Mouse (Mus musculus): ENCODE measurements around the gene Ntsr2.

Gene Ntsr2

GRCm38 (mm10) chr12:16653332-16654093 is at the start of gene Ntsr2:
Gene Ntsr2, plus strand, starts transcription at chr12:16653382.
- in situ Hi-C loops (cut with MboI, MseI), result no loop called here

GRCm38 (mm10) chr12:16605624-16606023 is 47.6 kb upstream of the Ntsr2 start:
- in situ Hi-C loops (cut with MboI, MseI), result no loop called here

- in situ Hi-C loops (cut with MboI, MseI), result no loop called here
Measured at GRCm38 (mm10) chr12:16610936-16611335, 42.2 kb upstream of the Ntsr2 start, which contains the start of gene Lpin1. Gene Lpin1, minus strand, starts transcription at chr12:16610966.

GRCm38 (mm10) chr12:16614556-16614955 is 38.6 kb upstream of the Ntsr2 start:
- in situ Hi-C loops (cut with MboI, MseI), result no loop called here

GRCm38 (mm10) chr12:16615738-16616137 is 37.4 kb upstream of the Ntsr2 start:
- in situ Hi-C loops (cut with MboI, MseI), result no loop called here

- in situ Hi-C loops (cut with MboI, MseI), result no loop called here
Measured at GRCm38 (mm10) chr12:16618512-16619274, 34.5 kb upstream of the Ntsr2 start.

- in situ Hi-C loops (cut with MboI, MseI), result no loop called here
Measured at GRCm38 (mm10) chr12:16619453-16619852, 33.7 kb upstream of the Ntsr2 start.

GRCm38 (mm10) chr12:16620230-16620629 is 33.0 kb upstream of the Ntsr2 start:
- in situ Hi-C loops (cut with MboI, MseI), result no loop called here

GRCm38 (mm10) chr12:16630152-16630865 is 22.9 kb upstream of the Ntsr2 start:
- in situ Hi-C loops (cut with MboI, MseI), result loop anchor here (5.0 to 10.0 kb wide), 2 partner anchors 63 to 1096 kb away; no protein-coding TSS in a partner anchor

GRCm38 (mm10) chr12:16630866-16631185 is 22.4 kb upstream of the Ntsr2 start:
- in situ Hi-C loops (cut with MboI, MseI), result loop anchor here (5.0 to 10.0 kb wide), 2 partner anchors 64 to 1096 kb away; no protein-coding TSS in a partner anchor

GRCm38 (mm10) chr12:16631423-16631822 is 21.8 kb upstream of the Ntsr2 start:
- in situ Hi-C loops (cut with MboI, MseI), result loop anchor here (5.0 to 10.0 kb wide), 2 partner anchors 64 to 1097 kb away; no protein-coding TSS in a partner anchor

- in situ Hi-C loops (cut with MboI, MseI), result loop anchor here (5.0 to 10.0 kb wide), 2 partner anchors 66 to 1098 kb away; no protein-coding TSS in a partner anchor
Measured at GRCm38 (mm10) chr12:16633235-16633634, 19.9 kb upstream of the Ntsr2 start.

GRCm38 (mm10) chr12:16634075-16634813 is 18.9 kb upstream of the Ntsr2 start:
- in situ Hi-C loops (cut with MboI, MseI), result loop anchor here (5.0 to 10.0 kb wide), 2 partner anchors 67 to 1099 kb away; no protein-coding TSS in a partner anchor

GRCm38 (mm10) chr12:16635816-16636215 is 17.4 kb upstream of the Ntsr2 start:
- in situ Hi-C loops (cut with MboI, MseI), result loop anchor here in 1 of 2 experiments (5.0 to 10.0 kb wide), 2 partner anchors 69 to 1101 kb away; no protein-coding TSS in a partner anchor

- in situ Hi-C loops (cut with MboI, MseI), result loop anchor here in 1 of 2 experiments (5.0 to 10.0 kb wide), 2 partner anchors 72 to 1104 kb away; no protein-coding TSS in a partner anchor
Measured at GRCm38 (mm10) chr12:16639078-16639771, 14.0 kb upstream of the Ntsr2 start.

- in situ Hi-C loops (cut with MboI, MseI), result no loop called here
Measured at GRCm38 (mm10) chr12:16640075-16640474, 13.1 kb upstream of the Ntsr2 start.

GRCm38 (mm10) chr12:16642000-16642399 is 11.2 kb upstream of the Ntsr2 start:
- in situ Hi-C loops (cut with MboI, MseI), result no loop called here

- in situ Hi-C loops (cut with MboI, MseI), result no loop called here
Measured at GRCm38 (mm10) chr12:16643508-16644345, 9.5 kb upstream of the Ntsr2 start.

- in situ Hi-C loops (cut with MboI, MseI), result no loop called here
Measured at GRCm38 (mm10) chr12:16644698-16645097, 8.5 kb upstream of the Ntsr2 start.

Data from T-helper 17 cell (primary cell).